Mouse (Mus musculus): ENCODE measurements around the gene Tacc3. TPM values are rescaled to one million over a fixed set of nuclear protein-coding genes. Genes with fewer than 3 reads are reported as not detected.

The Tacc3 gene
- total RNA-seq, 2 experiments from 2014 or later: 5.3 to 7.2 TPM

DNA sequence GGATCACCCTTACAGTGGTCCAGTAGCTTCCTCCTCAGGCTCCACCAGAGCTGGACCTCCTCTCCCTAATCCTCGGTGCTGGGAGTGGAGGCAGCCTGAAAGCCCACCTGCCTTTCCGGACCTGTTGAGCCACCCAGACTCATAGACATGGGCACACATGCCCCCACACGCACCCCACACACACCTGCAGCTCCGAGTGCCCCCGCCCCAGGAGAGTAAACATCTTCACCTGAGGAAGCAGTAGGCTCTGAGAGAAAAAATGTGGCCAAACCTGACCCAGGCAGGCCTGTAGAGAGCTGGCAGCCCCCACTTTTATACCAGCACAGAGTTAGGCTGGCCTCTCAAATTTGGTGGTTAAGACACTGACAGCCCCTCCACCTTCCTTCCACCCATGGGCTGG is 38.5 kb downstream of the Tacc3 start:
- no peak overlapping the region for H3K4me3 ChIP-seq
- H3K27ac ChIP-seq: no peak overlapping the region
- no peak for DNase-seq (ENCODE audit: extremely low spot score in 1 of 2, low spot score in 2 of 2)
- intact Hi-C loops (cut with DNase I): no loop called here
- no peak for TF ChIP-seq CTCF (IDR thresholded peaks at IDR 0.05)

DNA sequence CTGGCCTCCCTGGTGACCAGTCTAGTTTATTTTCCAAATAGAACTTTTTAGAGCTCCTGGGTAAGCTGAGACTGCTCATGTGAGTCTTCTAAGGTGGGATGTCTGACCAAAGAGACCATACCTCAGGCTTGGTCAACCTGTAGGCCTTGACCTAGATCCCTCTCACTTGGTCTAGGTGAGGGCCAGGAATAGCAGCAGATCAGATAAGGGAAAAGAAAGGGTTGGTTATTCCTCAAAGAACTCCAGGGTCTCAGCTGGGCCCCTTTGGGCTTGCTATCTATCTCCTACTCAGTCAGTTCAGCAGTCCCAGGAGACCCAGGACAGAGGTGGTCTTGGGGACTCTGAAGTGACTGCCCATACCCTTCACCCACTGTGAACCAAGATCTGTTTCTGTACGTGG is 39.6 kb downstream of the Tacc3 start:
- Histone ChIP-seq H3K4me3 (no peak overlapping the region), H3K27ac (no peak overlapping the region)
- intact Hi-C loops (cut with DNase I): no loop called here
- TF ChIP-seq CTCF (IDR thresholded peaks at IDR 0.05): no peak
- DNase-seq (ENCODE audit: extremely low spot score in 1 of 2, low spot score in 2 of 2): no peak

GRCm38 (mm10) chr5:33697947-33698512 is 40.1 kb downstream of the Tacc3 start:
- intact Hi-C loops (cut with DNase I): no loop called here
- no peak for TF ChIP-seq CTCF (IDR thresholded peaks at IDR 0.05)
- DNase-seq (ENCODE audit: extremely low spot score in 1 of 2, low spot score in 2 of 2): peak in 1 of 2 experiments; percentile 64
- H3K4me3 ChIP-seq: no peak overlapping the region
- H3K27ac ChIP-seq: no peak overlapping the region

GRCm38 (mm10) chr5:33698669-33699068 is 40.7 kb downstream of the Tacc3 start:
- no peak overlapping the region; the same call in 1 of the 2 replicates for H3K27ac ChIP-seq
- H3K4me3 ChIP-seq: no peak overlapping the region
- no peak for TF ChIP-seq CTCF (IDR thresholded peaks at IDR 0.05)
- no peak for DNase-seq (ENCODE audit: extremely low spot score in 1 of 2, low spot score in 2 of 2)
- intact Hi-C loops (cut with DNase I): no loop called here

- no peak for DNase-seq (ENCODE audit: extremely low spot score in 1 of 2, low spot score in 2 of 2)
- Histone ChIP-seq H3K27ac (no peak overlapping the region), H3K4me3 (no peak overlapping the region)
- TF ChIP-seq CTCF (IDR thresholded peaks at IDR 0.05): no peak
- intact Hi-C loops (cut with DNase I): no loop called here
These were observed 42.1 kb downstream of the Tacc3 start for GRCm38 (mm10) chr5:33700010-33700409.

DNA sequence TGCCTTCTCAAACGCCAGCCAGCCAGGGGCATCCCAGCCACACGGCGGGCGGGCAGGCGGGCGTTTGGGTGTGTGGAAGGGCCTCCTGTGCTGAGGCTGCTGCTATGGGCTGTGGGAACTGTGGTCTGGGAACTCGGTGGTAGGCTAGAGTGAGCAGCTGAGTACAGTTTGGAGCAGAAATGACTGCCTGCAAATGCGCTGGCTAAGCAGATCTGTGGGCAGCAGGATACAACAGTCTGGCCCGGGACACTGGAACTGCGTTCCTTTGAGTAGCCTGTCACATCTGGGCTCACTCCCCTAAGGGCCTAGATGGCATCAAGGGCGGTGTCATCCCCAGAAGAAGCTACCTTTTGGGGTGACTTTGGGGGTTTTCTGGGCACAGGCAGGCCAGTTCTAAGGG is 43.9 kb downstream of the Tacc3 start:
- DNase-seq (ENCODE audit: extremely low spot score in 1 of 2, low spot score in 2 of 2): no peak
- no peak for TF ChIP-seq CTCF (IDR thresholded peaks at IDR 0.05)
- H3K4me3 ChIP-seq: no peak overlapping the region
- H3K27ac ChIP-seq: no peak overlapping the region
- intact Hi-C loops (cut with DNase I): no loop called here

GRCm38 (mm10) chr5:33703999-33704398 is 46.1 kb downstream of the Tacc3 start:
- no peak overlapping the region for H3K4me3 ChIP-seq
- intact Hi-C loops (cut with DNase I): no loop called here
- no peak for TF ChIP-seq CTCF (IDR thresholded peaks at IDR 0.05)
- no peak for DNase-seq (ENCODE audit: extremely low spot score in 1 of 2, low spot score in 2 of 2)
- H3K27ac ChIP-seq: no peak overlapping the region

DNA sequence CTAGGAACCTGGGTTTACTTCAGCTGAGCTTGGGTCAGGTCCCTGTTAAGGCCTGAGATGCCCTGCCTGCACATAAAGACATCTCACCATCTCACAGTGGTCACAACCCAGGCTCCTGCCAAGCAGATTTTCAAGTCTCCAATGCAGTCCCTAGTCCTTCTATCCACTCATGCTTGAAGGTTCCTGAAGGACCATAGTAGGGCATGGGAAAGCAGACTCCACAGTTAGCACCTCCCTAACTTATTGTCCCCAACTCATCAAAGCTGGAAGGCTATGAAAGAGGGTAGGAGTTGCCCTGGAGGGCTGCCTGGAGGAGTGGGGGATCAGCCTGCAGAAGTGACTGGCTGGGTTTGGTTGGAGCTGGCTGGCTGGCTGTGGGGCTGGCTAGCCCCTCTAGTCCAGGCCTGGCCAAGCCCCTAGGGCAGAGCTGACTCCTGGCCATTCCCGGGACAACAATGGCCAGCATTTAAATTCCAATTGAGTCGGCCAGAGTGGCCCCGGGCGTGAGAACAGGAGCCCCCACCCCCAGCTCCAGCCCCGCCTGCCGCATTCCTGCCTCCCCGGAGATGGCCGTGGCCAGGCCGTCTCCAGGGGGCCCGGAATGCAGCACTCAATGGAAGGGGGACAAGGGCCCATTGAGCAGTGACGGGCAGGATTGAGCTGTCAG is 47.1 kb downstream of the Tacc3 start:
- no peak overlapping the region for H3K27ac ChIP-seq
- peak; percentile 40 to 59 for DNase-seq (ENCODE audit: extremely low spot score in 1 of 2, low spot score in 2 of 2)
- no peak for TF ChIP-seq CTCF (IDR thresholded peaks at IDR 0.05)
- intact Hi-C loops (cut with DNase I): no loop called here
- H3K4me3 ChIP-seq: no peak overlapping the region

- peak overlapping the region; percentile 30; the same call in 1 of the 2 replicates for H3K27ac ChIP-seq
- no peak for TF ChIP-seq CTCF (IDR thresholded peaks at IDR 0.05)
- H3K4me3 ChIP-seq: no peak overlapping the region
- DNase-seq (ENCODE audit: extremely low spot score in 1 of 2, low spot score in 2 of 2): no peak
- intact Hi-C loops (cut with DNase I): no loop called here
These were observed 47.9 kb downstream of the Tacc3 start for GRCm38 (mm10) chr5:33705612-33706349.

DNA sequence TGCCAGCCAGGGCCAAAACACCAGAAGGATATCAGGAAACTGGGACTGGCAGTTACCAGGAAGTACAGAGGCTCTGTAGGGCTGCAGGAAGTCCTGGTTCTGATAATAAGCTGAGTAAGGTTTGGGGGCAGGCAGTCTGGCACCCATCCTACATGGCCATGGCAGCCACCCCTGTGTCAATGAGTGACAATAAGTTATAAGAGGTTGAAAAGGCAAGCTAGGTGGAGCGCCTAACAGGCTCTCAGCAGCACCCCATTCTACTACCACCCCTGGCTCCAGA is 48.4 kb downstream of the Tacc3 start:
- intact Hi-C loops (cut with DNase I): no loop called here
- TF ChIP-seq CTCF (IDR thresholded peaks at IDR 0.05): no peak
- H3K4me3 ChIP-seq: no peak overlapping the region

DNA sequence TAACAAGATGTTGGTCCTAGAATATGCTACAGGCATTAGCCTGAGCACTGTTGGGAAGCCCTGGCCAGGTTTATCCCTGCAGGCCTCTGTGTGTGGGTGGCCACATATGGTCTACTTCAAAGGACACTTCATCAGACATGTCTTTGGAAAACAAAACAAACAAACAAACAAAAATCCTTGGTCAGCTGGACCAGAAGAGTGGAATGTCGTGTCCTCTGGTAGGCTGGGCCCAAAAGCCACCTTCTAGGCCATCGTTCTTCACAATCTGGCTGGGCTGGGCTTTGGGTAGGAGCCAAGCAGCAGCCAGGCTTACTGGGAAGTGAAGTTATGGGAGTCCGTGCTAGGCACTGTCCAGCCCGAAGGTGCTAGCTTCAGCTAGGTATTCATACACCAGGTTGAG is 49.2 kb downstream of the Tacc3 start:
- Histone ChIP-seq H3K4me3 (no peak overlapping the region), H3K27ac (no peak overlapping the region)
- TF ChIP-seq CTCF (IDR thresholded peaks at IDR 0.05): no peak
- no peak for DNase-seq (ENCODE audit: extremely low spot score in 1 of 2, low spot score in 2 of 2)
- intact Hi-C loops (cut with DNase I): no loop called here

More for the DNA sequence above, 48.4 kb downstream of the Tacc3 start:
- peak overlapping the region; percentile 28; the same call in 1 of the 2 replicates for H3K27ac ChIP-seq
- no peak for DNase-seq (ENCODE audit: extremely low spot score in 1 of 2, low spot score in 2 of 2)

DNA sequence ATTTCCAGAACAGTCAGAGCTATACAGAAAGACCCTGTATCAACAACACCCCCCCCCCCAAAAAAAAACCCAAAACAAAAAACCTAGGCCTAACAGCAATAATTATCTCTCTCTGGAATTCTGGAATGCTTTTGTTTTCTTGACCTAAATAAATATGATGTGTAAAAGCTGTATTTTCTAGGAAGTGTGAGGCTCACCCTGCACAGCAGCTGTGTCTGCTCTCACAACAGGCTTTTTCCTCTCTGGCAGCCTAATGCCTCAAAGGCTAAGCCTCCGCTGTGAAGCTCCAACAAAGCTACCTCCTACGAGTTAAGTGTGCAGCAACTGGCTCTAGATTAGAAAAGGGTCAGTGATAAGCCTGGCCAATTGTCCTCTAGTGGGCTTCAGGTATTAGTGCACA is 51.1 kb downstream of the Tacc3 start:
- no peak for TF ChIP-seq CTCF (IDR thresholded peaks at IDR 0.05)
- Histone ChIP-seq H3K27ac (no peak overlapping the region), H3K4me3 (no peak overlapping the region)
- DNase-seq (ENCODE audit: extremely low spot score in 1 of 2, low spot score in 2 of 2): no peak
- intact Hi-C loops (cut with DNase I): no loop called here

All from left cerebral cortex, adult 2 months (tissue).